Mouse (Mus musculus): ENCODE measurements around the gene Daam1.

DNA sequence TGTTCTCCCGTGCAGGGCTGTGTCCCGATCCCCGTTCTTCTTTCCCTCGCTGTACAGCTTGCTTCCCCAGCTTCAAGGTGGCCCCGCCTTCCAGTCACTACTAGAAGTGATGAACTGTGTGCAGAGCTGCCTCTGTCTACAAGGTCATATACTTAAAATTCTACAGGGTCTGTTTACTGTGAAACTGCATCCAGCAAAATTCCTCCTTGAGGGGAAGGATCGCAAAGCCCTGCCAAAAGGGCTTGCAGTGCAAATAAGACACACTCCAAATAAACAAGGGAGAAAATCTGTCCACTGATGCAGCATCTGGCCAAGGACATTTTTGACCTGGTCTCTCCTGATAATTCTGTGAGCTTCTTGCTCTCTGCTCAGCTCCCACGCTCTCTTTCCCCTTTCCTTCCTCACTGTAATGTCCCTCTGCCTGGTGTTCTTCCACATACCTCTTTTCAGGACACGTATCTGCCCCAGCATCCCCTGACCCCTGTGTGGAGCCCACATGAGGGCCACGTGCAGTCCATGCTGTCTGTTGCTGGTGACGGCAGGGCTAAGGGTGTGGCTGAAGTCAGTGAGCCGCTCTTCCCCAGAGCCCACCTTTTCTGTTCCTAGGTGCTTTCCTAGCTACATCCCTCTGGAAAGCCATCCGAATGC lies 141.9 kb downstream of the Daam1 start:
- TF ChIP-seq CTCF (IDR thresholded peaks at IDR 0.05; ENCODE audit: insufficient read depth, low read length) (no peak), POLR2A (IDR thresholded peaks at IDR 0.05; ENCODE audit: borderline replicate concordance, extremely low read depth, low read depth, low read length) (no peak)
